Mouse (Mus musculus) stomach, postnatal 0 days (tissue): ENCODE results near the gene Cacna1b. TPM values are rescaled to one million over a fixed set of nuclear protein-coding genes. Genes with fewer than 3 reads are reported as not detected.

Experiments
- ATAC-seq: fragments of 200-750 bp; cut with Nextera tagmentation; 2 replicates; pipeline ENCODE4 v1.8.0; 2017; ENCODE audit not compliant: low FRiP score, low TSS enrichment
- DNase-seq: peaks from one replicate; pipeline ENCODE4 v3.0.0-alpha.2; 2016; ENCODE audit warnings: low spot score
- H3K27ac ChIP-seq: fragments of 300-500 bp; sonication (generic); replicated peaks from 2 replicates; pipeline ENCODE4 v1.5.1; 2014; ENCODE audit warnings: mild to moderate bottlenecking, control low read depth
- H3K27me3 ChIP-seq: fragments of 300-500 bp; sonication (generic); 2 replicates; pipeline ENCODE4 v1.6.1; 2014; ENCODE audit warnings: low read length; ENCODE audit not compliant: control insufficient read depth, insufficient read depth
- H3K36me3 ChIP-seq: fragments of 300-500 bp; sonication (generic); 2 replicates; pipeline ENCODE4 v1.6.1; 2014; ENCODE audit warnings: low read length, mixed read lengths; ENCODE audit not compliant: control insufficient read depth, insufficient read depth
- H3K4me1 ChIP-seq: fragments of 300-500 bp; sonication (generic); replicated peaks from 2 replicates; pipeline ENCODE4 v1.6.1; 2014; ENCODE audit warnings: antibody characterized with exemption; ENCODE audit not compliant: control insufficient read depth, insufficient read depth
- H3K4me2 ChIP-seq: fragments of 300-500 bp; sonication (generic); replicated peaks from 2 replicates; pipeline ENCODE4 v1.6.1; 2014; ENCODE audit warnings: low read depth, mild to moderate bottlenecking, control low read depth, moderate library complexity
- H3K4me3 ChIP-seq: fragments of 300-500 bp; sonication (generic); 2 replicates; pipeline ENCODE4 v1.5.1; 2014; ENCODE audit warnings: low read depth, low read length, control low read depth
- H3K9ac ChIP-seq: fragments of 300-500 bp; sonication (generic); 2 replicates; pipeline ENCODE4 v1.6.1; 2014; ENCODE audit warnings: mild to moderate bottlenecking, low read length, control low read depth, mixed read lengths
- H3K9me3 ChIP-seq: fragments of 300-500 bp; sonication (generic); 2 replicates; pipeline ENCODE4 v1.6.1; 2016; ENCODE audit warnings: low read length; ENCODE audit not compliant: control insufficient read depth
- CTCF ChIP-seq: IDR thresholded peaks from 2 replicates; pipeline ENCODE4 v1.5.1; 2016; ENCODE audit warnings: antibody characterized with exemption, low read depth, mild to moderate bottlenecking, moderate library complexity
- EP300 ChIP-seq: optimal IDR thresholded peaks from 2 replicates; pipeline ENCODE3; 2016; ENCODE audit warnings: antibody characterized with exemption
- WGBS: fragments of 180-500 bp; shearing (Covaris S2); extraction: QIAGEN DNeasy Blood & Tissue Kit; methylation state at CpG from one replicate; pipeline ENCODE4 v1.1.7; 2014; 5-methylcytosine and 5-hydroxymethylcytosine counted together
- polyA plus RNA-seq: library from polyadenylated mRNA; unstranded; fragments of >200 nt; fragmentation: Nextera tagmentation; extraction: Ambion mirVana; gene quantifications from 2 replicates; pipeline ENCODE4 v1.2.1, GENCODE M21; 2015

Gene Cacna1b
- polyA plus RNA-seq, 1 experiment from 2014 or later = 0.87 TPM

- Histone ChIP-seq H3K4me3 (no peak overlapping the region), H3K27ac (no peak overlapping the region), H3K9ac (no peak overlapping the region), H3K4me2 (no peak overlapping the region), H3K9me3 (no peaks in the 10 kb centered on the region), H3K27me3 (no peaks in the 10 kb centered on the region), H3K4me1 (no peaks in the 10 kb centered on the region), H3K36me3 (no peaks in the 10 kb centered on the region)
- no peak for ATAC-seq
- TF ChIP-seq EP300 = no peak
- TF ChIP-seq CTCF = peak; percentile 89
- DNase-seq = no peak
- WGBS = 4% methylated on average over 3 of the region's 3 CpGs
Measured at GRCm38 (mm10) chr2:24568555-24568954, 194.4 kb downstream of the Cacna1b start.

- Histone ChIP-seq H3K4me1 (0 out of 2 replicates have a peak, but pooled peaks cover 2% of the 10 kb centered on the region), H3K27ac (no peak overlapping the region), H3K36me3 (no peaks in the 10 kb centered on the region), H3K27me3 (no peaks in the 10 kb centered on the region), H3K4me3 (no peak overlapping the region), H3K9ac (no peak overlapping the region), H3K9me3 (no peaks in the 10 kb centered on the region), H3K4me2 (no peak overlapping the region)
- 51% methylated on average over 7 of the region's 7 CpGs for WGBS
- TF ChIP-seq EP300 (no peak), CTCF (no peak)
- peak; percentile 86 for ATAC-seq
- DNase-seq = peak; percentile 27
Measured at GRCm38 (mm10) chr2:24562547-24563290, 200.2 kb downstream of the Cacna1b start.

DNA sequence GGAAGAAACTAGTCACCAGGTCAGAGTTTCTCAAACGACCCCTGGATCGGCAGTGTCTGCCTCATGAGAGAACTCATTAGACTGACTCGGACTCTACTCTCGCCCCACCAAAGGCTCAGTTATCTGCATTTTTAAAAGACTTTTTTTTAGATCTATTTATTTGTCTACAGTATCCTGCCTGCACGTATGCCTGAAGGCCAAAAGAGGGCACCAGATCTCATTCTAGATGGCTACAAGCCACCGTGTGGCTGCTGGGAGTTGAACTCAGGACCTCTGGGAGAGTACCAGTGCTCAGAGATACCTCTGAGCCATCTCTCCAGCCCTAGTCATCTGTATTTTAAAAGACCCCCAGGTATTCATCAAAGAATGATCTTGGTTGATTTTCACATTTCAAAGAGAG is 201.0 kb downstream of the Cacna1b start:
- Histone ChIP-seq H3K27me3 (no peaks in the 10 kb centered on the region), H3K4me1 (0 out of 2 replicates have a peak, but pooled peaks cover 2% of the 10 kb centered on the region), H3K9me3 (no peaks in the 10 kb centered on the region), H3K4me2 (no peak overlapping the region), H3K9ac (no peak overlapping the region), H3K36me3 (no peaks in the 10 kb centered on the region), H3K27ac (no peak overlapping the region), H3K4me3 (no peak overlapping the region)
- DNase-seq (no peak), ATAC-seq (no peak)
- peak; percentile 32; the same call in 1 of the 2 replicates for TF ChIP-seq CTCF
- TF ChIP-seq EP300 = no peak
- WGBS = 65% methylated on average over 6 of the region's 6 CpGs

DNA sequence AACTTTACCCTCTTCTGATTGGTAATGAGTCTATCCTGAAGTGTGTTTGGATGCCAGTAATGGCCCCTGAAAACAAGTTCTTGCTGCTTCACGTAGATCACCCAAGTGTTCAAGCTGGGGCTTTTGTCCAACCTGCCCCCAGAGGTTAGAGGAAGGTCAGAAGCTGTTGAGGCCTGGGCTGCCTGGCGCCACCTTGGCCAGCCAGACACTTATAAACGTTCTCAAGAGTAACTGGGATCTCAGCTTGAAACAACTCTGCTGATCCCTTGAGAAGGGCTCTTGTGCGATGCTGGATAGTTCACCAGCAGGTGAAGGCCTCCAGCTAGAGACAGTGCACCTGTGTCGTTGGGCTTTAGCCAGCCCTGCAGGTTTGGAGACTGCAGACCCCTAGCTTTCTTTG is 202.8 kb downstream of the Cacna1b start:
- Histone ChIP-seq H3K27ac (no peak overlapping the region), H3K4me2 (no peak overlapping the region), H3K36me3 (no peaks in the 10 kb centered on the region), H3K9me3 (no peaks in the 10 kb centered on the region), H3K4me1 (0 out of 2 replicates have a peak, but pooled peaks cover 2% of the 10 kb centered on the region), H3K4me3 (no peak overlapping the region), H3K9ac (no peak overlapping the region), H3K27me3 (no peaks in the 10 kb centered on the region)
- DNase-seq (no peak), ATAC-seq (no peak)
- 64% methylated on average over 5 of the region's 5 CpGs for WGBS
- TF ChIP-seq EP300 (no peak), CTCF (no peak)

DNA sequence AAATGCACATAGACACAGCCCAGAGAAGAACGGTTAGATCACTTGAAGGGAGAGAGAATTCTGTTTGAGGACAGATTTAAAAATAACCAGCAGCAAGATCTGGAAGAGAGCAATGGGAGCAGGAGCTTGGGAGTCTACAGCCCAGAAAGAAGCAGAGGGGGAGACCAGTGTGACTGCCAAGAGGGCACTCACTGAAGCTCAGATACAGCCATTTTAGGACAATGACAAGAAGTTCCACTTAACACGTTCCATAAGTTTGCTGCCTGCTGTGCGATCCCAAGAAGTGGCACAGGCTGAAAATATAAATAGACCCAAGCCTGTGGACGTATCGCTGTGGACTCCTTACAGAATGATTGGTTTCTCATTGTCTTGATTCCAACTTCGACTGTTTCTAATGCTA is 206.6 kb downstream of the Cacna1b start:
- Histone ChIP-seq H3K27me3 (no peaks in the 10 kb centered on the region), H3K9me3 (no peaks in the 10 kb centered on the region), H3K4me3 (no peak overlapping the region), H3K9ac (no peak overlapping the region), H3K4me1 (no peaks in the 10 kb centered on the region), H3K36me3 (no peaks in the 10 kb centered on the region), H3K4me2 (no peak overlapping the region), H3K27ac (no peak overlapping the region)
- ATAC-seq (no peak), DNase-seq (no peak)
- WGBS = 55% methylated on average over 6 of the region's 6 CpGs
- no peak for TF ChIP-seq CTCF
- TF ChIP-seq EP300 = no peak

DNA sequence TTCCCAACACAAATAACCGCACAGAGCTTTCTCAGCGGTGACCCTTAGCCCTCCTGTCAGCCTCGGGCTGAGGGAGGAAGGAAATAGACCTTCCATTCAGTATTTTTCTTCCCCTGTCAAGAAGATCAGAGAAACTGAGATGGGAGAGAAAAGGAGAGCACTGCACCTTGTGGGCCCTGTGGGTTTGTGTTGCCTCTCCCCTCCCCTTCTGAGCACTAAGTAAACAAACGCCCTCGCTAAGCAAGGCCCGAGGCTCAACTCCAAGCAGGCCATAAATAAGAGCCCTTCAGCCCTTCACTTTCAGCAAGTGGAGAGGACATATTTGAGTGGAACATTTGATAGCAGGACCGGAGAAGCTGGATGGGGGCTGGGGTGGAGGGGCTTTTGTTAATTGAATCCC is 209.0 kb downstream of the Cacna1b start:
- ATAC-seq = no peak
- DNase-seq = no peak

More for the DNA sequence above, 209.0 kb downstream of the Cacna1b start:
- H3K4me1 ChIP-seq = no peaks in the 10 kb centered on the region
- no peaks in the 10 kb centered on the region for H3K27me3 ChIP-seq
- no peaks in the 10 kb centered on the region for H3K9me3 ChIP-seq
- no peak overlapping the region for H3K9ac ChIP-seq
- no peak overlapping the region for H3K4me3 ChIP-seq
- 11% methylated on average over 7 of the region's 7 CpGs for WGBS
- H3K4me2 ChIP-seq = no peak overlapping the region
- no peaks in the 10 kb centered on the region for H3K36me3 ChIP-seq
- no peak overlapping the region for H3K27ac ChIP-seq
- TF ChIP-seq CTCF = no peak
- no peak for TF ChIP-seq EP300

Other genes starting within 250 kb of the Cacna1b start
- gene Ehmt1, start 156.5 kb upstream of the Cacna1b start, polyA plus RNA-seq = 23.1 and 27.5 TPM in 2 replicates
- gene Arrdc1, start 172.1 kb upstream of the Cacna1b start, polyA plus RNA-seq = 94.7 and 105 TPM in 2 replicates
- gene Zmynd19, start 186.6 kb upstream of the Cacna1b start, polyA plus RNA-seq = 7.1 and 7.8 TPM in 2 replicates
- gene Dph7, start 199.2 kb upstream of the Cacna1b start, polyA plus RNA-seq = 12.1 TPM in 2 replicates
- 121 and 122 TPM in 2 replicates for gene Mrpl41, start 211.9 kb upstream of the Cacna1b start, polyA plus RNA-seq
- 4.2 and 4.3 TPM in 2 replicates for gene Pnpla7, start 212.9 kb upstream of the Cacna1b start, polyA plus RNA-seq